Mouse (Mus musculus): Measurements from ENCODE around the gene Gm20388. TPM values are rescaled to one million over a fixed set of nuclear protein-coding genes. Genes with fewer than 3 reads are reported as not detected.

Gene Gm20388
- polyA plus RNA-seq, 2 experiments, result 8.5 TPM; not detected in 1

GRCm38 (mm10) chr8:119992249-119992648, 81.6 kb downstream of the Gm20388 start, which contains the start of gene Crispld2:
TSS of gene Crispld2 (plus strand) at chr8:119992438.
- no peak within 1 kb of the TSS for H3K4me3 ChIP-seq (ENCODE audit: insufficient read depth in 1 of 2, low read depth in 2 of 2, low read length in 2 of 2)
- WGBS (ENCODE audit: insufficient replicate concordance), result 1% methylated on average over 25 of the region's 25 CpGs
- no peak within 1 kb of the TSS for H3K9ac ChIP-seq (replicated peaks)
- ATAC-seq (ENCODE audit: insufficient read depth), result peak; percentile 45; the same call in 1 of the 2 replicates
- H3K4me1 ChIP-seq (replicated peaks; ENCODE audit: control insufficient read depth in 2 of 2, insufficient read depth in 2 of 2, low read length in 1 of 2), result no peaks in the 10 kb centered on the region
- peaks cover 16% of the 10 kb centered on the region for H3K27me3 ChIP-seq (ENCODE audit: control insufficient read depth, insufficient read depth, low read length)
- no peaks in the 10 kb centered on the region for H3K36me3 ChIP-seq (replicated peaks; ENCODE audit: control insufficient read depth, insufficient read depth, low read depth)
- peak in 1 of 3 experiments; percentile 20 for DNase-seq (ENCODE audit: low read depth in 3 of 3, low spot score in 3 of 3)
- no peak within 1 kb of the TSS for H3K27ac ChIP-seq
- no peak within 1 kb of the TSS; the same call in 1 of the 2 replicates for H3K4me2 ChIP-seq (ENCODE audit: low read depth)
- 0 out of 2 replicates have a peak, but pooled peaks have one; percentile 22 for TF ChIP-seq CTCF (IDR thresholded peaks at IDR 0.05; ENCODE audit: low read depth)
- no peak for TF ChIP-seq EP300 (IDR thresholded peaks at IDR 0.05; ENCODE audit: low read depth)
- H3K9me3 ChIP-seq (ENCODE audit: control insufficient read depth, low read length), result no peaks in the 10 kb centered on the region

DNA sequence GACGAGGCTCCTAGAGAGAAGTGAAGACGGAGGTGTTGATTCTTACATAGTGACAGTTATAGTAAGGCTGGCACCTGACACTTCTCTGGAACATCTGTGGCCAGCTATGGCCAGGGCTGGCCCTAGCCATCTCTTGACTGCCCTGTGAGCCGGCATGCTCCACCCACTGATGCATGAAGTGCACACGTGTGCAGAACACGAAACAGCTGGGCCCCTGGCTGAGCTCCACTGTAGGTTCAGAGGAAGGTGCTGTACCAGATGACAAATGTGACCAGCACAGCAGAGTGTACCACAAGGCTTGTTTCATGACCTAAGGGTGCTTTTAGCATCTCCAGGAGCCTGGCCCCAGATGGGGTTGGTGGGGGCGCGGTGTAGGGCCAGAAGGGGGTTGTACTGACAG, 83.5 kb downstream of the Gm20388 start:
- DNase-seq (ENCODE audit: low read depth in 3 of 3, low spot score in 3 of 3) (no peak), ATAC-seq (ENCODE audit: insufficient read depth) (no peak)
- no peaks in the 10 kb centered on the region for H3K4me1 ChIP-seq (replicated peaks; ENCODE audit: control insufficient read depth in 2 of 2, insufficient read depth in 2 of 2, low read length in 1 of 2)
- H3K9me3 ChIP-seq (ENCODE audit: control insufficient read depth, low read length), result no peaks in the 10 kb centered on the region
- no peak overlapping the region for H3K9ac ChIP-seq (replicated peaks)
- no peaks in the 10 kb centered on the region for H3K36me3 ChIP-seq (replicated peaks; ENCODE audit: control insufficient read depth, insufficient read depth, low read depth)
- TF ChIP-seq EP300 (IDR thresholded peaks at IDR 0.05; ENCODE audit: low read depth) (no peak), CTCF (IDR thresholded peaks at IDR 0.05; ENCODE audit: low read depth) (no peak)
- no peak overlapping the region for H3K27ac ChIP-seq
- 64% methylated on average over 7 of the region's 7 CpGs for WGBS (ENCODE audit: insufficient replicate concordance)
- H3K4me2 ChIP-seq (ENCODE audit: low read depth), result no peak overlapping the region
- peaks cover 16% of the 10 kb centered on the region for H3K27me3 ChIP-seq (ENCODE audit: control insufficient read depth, insufficient read depth, low read length)
- H3K4me3 ChIP-seq (ENCODE audit: insufficient read depth in 1 of 2, low read depth in 2 of 2, low read length in 2 of 2), result no peak overlapping the region

DNA sequence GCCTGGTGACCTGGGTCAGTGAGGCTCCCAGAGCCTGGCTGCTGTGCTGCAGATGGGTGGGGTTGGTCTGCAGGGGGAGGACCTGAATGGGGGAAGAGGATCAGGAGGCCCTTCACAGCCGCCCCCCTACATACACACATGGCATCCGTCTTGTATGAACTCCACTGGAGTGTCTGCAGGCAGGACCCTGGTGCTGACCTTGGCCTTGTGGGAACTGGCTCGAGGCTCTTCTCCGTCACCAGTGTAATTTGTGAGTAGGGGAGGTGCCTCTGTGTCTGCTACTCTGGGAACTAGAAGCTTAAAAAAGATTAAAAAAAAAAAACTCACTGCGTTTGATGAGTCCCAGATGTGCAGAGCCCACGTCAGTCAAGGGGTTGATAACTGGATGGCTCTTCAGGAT, 83.9 kb downstream of the Gm20388 start:
- Histone ChIP-seq H3K27me3 (ENCODE audit: control insufficient read depth, insufficient read depth, low read length) (peaks cover 16% of the 10 kb centered on the region), H3K4me3 (ENCODE audit: insufficient read depth in 1 of 2, low read depth in 2 of 2, low read length in 2 of 2) (no peak overlapping the region), H3K4me1 (replicated peaks; ENCODE audit: control insufficient read depth in 2 of 2, insufficient read depth in 2 of 2, low read length in 1 of 2) (no peaks in the 10 kb centered on the region), H3K36me3 (replicated peaks; ENCODE audit: control insufficient read depth, insufficient read depth, low read depth) (no peaks in the 10 kb centered on the region), H3K9ac (replicated peaks) (no peak overlapping the region), H3K27ac (no peak overlapping the region), H3K4me2 (ENCODE audit: low read depth) (no peak overlapping the region), H3K9me3 (ENCODE audit: control insufficient read depth, low read length) (no peaks in the 10 kb centered on the region)
- TF ChIP-seq CTCF (IDR thresholded peaks at IDR 0.05; ENCODE audit: low read depth), result no peak
- TF ChIP-seq EP300 (IDR thresholded peaks at IDR 0.05; ENCODE audit: low read depth), result no peak
- WGBS (ENCODE audit: insufficient replicate concordance), result 45% methylated on average over 6 of the region's 6 CpGs
- ATAC-seq (ENCODE audit: insufficient read depth), result no peak
- DNase-seq (ENCODE audit: low read depth in 3 of 3, low spot score in 3 of 3), result no peak

DNA sequence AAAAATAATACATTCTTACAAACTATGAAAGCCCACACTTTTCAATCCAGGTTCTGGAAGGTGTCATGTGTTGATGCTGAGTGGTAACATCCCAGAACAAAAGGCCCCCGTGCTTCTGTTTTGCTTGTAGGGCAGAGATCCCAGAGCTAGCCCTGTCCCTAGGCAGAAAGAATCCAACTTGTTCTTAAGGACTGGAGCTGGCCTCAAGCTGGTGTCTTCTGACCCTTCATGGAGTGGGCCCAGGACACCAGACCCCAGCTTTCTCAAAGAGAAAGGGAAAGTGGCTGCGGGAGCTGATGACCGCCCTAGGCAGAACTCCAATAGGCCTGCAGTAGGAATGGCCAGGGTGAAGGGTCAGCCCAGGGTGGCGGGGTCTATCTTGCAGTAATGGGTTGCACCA, 86.6 kb downstream of the Gm20388 start:
- no peaks in the 10 kb centered on the region for H3K36me3 ChIP-seq (replicated peaks; ENCODE audit: control insufficient read depth, insufficient read depth, low read depth)
- no peak overlapping the region for H3K9ac ChIP-seq (replicated peaks)
- H3K4me3 ChIP-seq (ENCODE audit: insufficient read depth in 1 of 2, low read depth in 2 of 2, low read length in 2 of 2), result no peak overlapping the region
- no peaks in the 10 kb centered on the region for H3K9me3 ChIP-seq (ENCODE audit: control insufficient read depth, low read length)
- H3K4me1 ChIP-seq (replicated peaks; ENCODE audit: control insufficient read depth in 2 of 2, insufficient read depth in 2 of 2, low read length in 1 of 2), result no peaks in the 10 kb centered on the region
- H3K27ac ChIP-seq, result no peak overlapping the region
- H3K4me2 ChIP-seq (ENCODE audit: low read depth), result no peak overlapping the region
- peaks cover 9% of the 10 kb centered on the region for H3K27me3 ChIP-seq (ENCODE audit: control insufficient read depth, insufficient read depth, low read length)
- DNase-seq (ENCODE audit: low read depth in 3 of 3, low spot score in 3 of 3) (no peak), ATAC-seq (ENCODE audit: insufficient read depth) (no peak)
- TF ChIP-seq CTCF (IDR thresholded peaks at IDR 0.05; ENCODE audit: low read depth) (no peak), EP300 (IDR thresholded peaks at IDR 0.05; ENCODE audit: low read depth) (no peak)
- WGBS (ENCODE audit: insufficient replicate concordance), result 72% methylated on average over 4 of the region's 4 CpGs

DNA sequence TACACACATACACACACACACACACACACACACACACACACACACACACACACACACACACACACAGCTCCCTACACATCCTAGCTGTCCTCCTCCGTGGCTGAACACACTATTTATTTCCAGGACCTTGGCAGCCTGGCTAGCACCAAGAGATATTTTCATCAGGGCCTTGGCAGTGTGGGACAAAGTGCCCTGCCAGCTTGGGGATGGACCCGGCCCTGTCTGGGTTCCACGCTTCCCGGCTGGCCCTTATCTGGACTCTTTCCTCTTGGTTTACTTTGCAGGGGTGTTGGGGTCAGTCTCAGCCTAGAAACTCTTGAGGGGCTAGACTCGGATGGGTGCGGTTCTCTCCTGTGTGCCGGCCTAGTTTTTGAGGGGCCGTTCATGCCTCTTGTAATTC, 89.8 kb downstream of the Gm20388 start:
- Histone ChIP-seq H3K9ac (replicated peaks) (no peak overlapping the region), H3K27ac (no peak overlapping the region), H3K4me3 (ENCODE audit: insufficient read depth in 1 of 2, low read depth in 2 of 2, low read length in 2 of 2) (no peak overlapping the region), H3K4me1 (replicated peaks; ENCODE audit: control insufficient read depth in 2 of 2, insufficient read depth in 2 of 2, low read length in 1 of 2) (no peaks in the 10 kb centered on the region), H3K9me3 (ENCODE audit: control insufficient read depth, low read length) (no peaks in the 10 kb centered on the region), H3K4me2 (ENCODE audit: low read depth) (no peak overlapping the region), H3K36me3 (replicated peaks; ENCODE audit: control insufficient read depth, insufficient read depth, low read depth) (no peaks in the 10 kb centered on the region), H3K27me3 (ENCODE audit: control insufficient read depth, insufficient read depth, low read length) (no peaks in the 10 kb centered on the region)
- ATAC-seq (ENCODE audit: insufficient read depth) (no peak), DNase-seq (ENCODE audit: low read depth in 3 of 3, low spot score in 3 of 3) (no peak)
- 62% methylated on average over 8 of the region's 8 CpGs for WGBS (ENCODE audit: insufficient replicate concordance)
- TF ChIP-seq CTCF (IDR thresholded peaks at IDR 0.05; ENCODE audit: low read depth), result no peak

All from liver, embryonic 14.5 days (tissue).